Mouse (Mus musculus): Measurements from ENCODE around the gene Nlgn2.

GRCm38 (mm10) chr11:69883527-69884151 lies 46.1 kb upstream of the Nlgn2 start:
- TF ChIP-seq TAL1 (IDR thresholded peaks at IDR 0.05; ENCODE audit: low read length) (no peak), GATA1 (IDR thresholded peaks at IDR 0.05; ENCODE audit: low read length) (no peak)
